Mouse (Mus musculus) ES-E14 (cell line): ENCODE data around the gene Usp27x.

Source experiments
- HCFC1 ChIP-seq: IDR thresholded peaks from 2 replicates; pipeline ENCODE4 v1.6.1; 2012; ENCODE audit warnings: low read length, inconsistent platforms, borderline replicate concordance; ENCODE audit not compliant: insufficient read depth
- ZC3H11A ChIP-seq: IDR thresholded peaks from 2 replicates; pipeline ENCODE4 v1.6.1; 2012; ENCODE audit warnings: low read depth, mild to moderate bottlenecking, inconsistent platforms, low read length, borderline replicate concordance
- ZNF384 ChIP-seq: IDR thresholded peaks from 2 replicates; pipeline ENCODE4 v1.6.1; 2012; ENCODE audit warnings: low read depth, low read length, inconsistent platforms

DNA sequence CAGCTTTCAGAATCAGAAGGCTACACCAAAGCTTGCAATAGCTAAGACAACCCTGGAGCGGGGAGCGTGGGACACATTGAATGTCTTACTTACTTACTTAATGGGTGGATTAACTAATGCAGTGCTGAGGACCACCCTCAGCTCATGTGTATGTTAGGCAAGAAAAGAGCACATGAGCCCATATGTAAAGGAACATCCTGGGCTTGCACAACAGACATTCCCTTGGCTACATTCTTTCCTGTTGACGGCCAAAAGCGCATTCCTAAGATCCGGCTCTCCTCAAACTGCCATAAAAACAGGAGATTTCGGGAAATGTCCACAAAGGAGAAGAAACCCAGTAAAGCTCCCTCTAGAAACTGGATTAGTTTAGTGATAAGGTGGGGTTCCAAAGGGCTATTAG is 39.7 kb upstream of the Usp27x start:
- TF ChIP-seq ZC3H11A, result no peak
- TF ChIP-seq HCFC1, result no peak
- TF ChIP-seq ZNF384, result no peak
